Mouse (Mus musculus) intestine, embryonic 14.5 days (tissue): Measurements from ENCODE around the gene Gm10447. TPM values are rescaled to one million over a fixed set of nuclear protein-coding genes. Genes with fewer than 3 reads are reported as not detected.

Experiments
- ATAC-seq: fragments of 200-750 bp; cut with Nextera tagmentation; replicated peaks from 2 replicates; pipeline ENCODE4 v1.8.0; 2017; ENCODE audit warnings: low read depth, moderate number of reproducible peaks, moderate TSS enrichment, moderate library complexity; ENCODE audit not compliant: low FRiP score, low TSS enrichment
- DNase-seq: peaks from one replicate; pipeline ENCODE4 v3.0.0-alpha.2; 2018; ENCODE audit warnings: low spot score
- H3K27ac ChIP-seq: fragments of 300-500 bp; sonication (generic); 2 replicates; pipeline ENCODE4 v1.5.1; 2014; ENCODE audit warnings: low read depth, mild to moderate bottlenecking, control low read depth
- H3K27me3 ChIP-seq: fragments of 300-500 bp; sonication (generic); replicated peaks from 2 replicates; pipeline ENCODE4 v1.6.1; 2014; ENCODE audit warnings: low read length, control low read depth; ENCODE audit not compliant: control insufficient read depth, insufficient read depth
- H3K36me3 ChIP-seq: fragments of 300-500 bp; sonication (generic); 2 replicates; pipeline ENCODE4 v1.6.1; 2014; ENCODE audit warnings: low read length, control low read depth; ENCODE audit not compliant: control insufficient read depth, insufficient read depth
- H3K4me1 ChIP-seq: fragments of 300-500 bp; sonication (generic); replicated peaks from 2 replicates; pipeline ENCODE4 v1.6.1; 2014; ENCODE audit warnings: low read length, control low read depth, mixed read lengths; ENCODE audit not compliant: control insufficient read depth, insufficient read depth
- H3K4me2 ChIP-seq: fragments of 300-500 bp; sonication (generic); 2 replicates; pipeline ENCODE4 v1.6.1; 2014; ENCODE audit warnings: low read length
- H3K4me3 ChIP-seq: fragments of 300-500 bp; sonication (generic); 2 replicates; pipeline ENCODE4 v1.5.1; 2014; ENCODE audit warnings: low read depth, low read length, control low read depth, mixed read lengths
- H3K9ac ChIP-seq: fragments of 300-500 bp; sonication (generic); 2 replicates; pipeline ENCODE4 v1.6.1; 2014; ENCODE audit warnings: mild to moderate bottlenecking, low read length
- H3K9me3 ChIP-seq: fragments of 300-500 bp; sonication (generic); 2 replicates; pipeline ENCODE4 v1.6.1; 2016; ENCODE audit warnings: low read length, control low read depth; ENCODE audit not compliant: control insufficient read depth
- WGBS: fragments of 180-500 bp; shearing (Covaris S2); extraction: QIAGEN DNeasy Blood & Tissue Kit; methylation state at CpG from one replicate; pipeline ENCODE4 v1.1.7; 2014; 5-methylcytosine and 5-hydroxymethylcytosine counted together
- polyA plus RNA-seq: library from polyadenylated mRNA; unstranded; fragments of >200 nt; fragmentation: Nextera tagmentation; extraction: Ambion mirVana; gene quantifications from 2 replicates; pipeline ENCODE4 v1.2.1, GENCODE M21; 2014

The Gm10447 gene
- polyA plus RNA-seq, 1 experiment from 2014 or later = not detected

DNA sequence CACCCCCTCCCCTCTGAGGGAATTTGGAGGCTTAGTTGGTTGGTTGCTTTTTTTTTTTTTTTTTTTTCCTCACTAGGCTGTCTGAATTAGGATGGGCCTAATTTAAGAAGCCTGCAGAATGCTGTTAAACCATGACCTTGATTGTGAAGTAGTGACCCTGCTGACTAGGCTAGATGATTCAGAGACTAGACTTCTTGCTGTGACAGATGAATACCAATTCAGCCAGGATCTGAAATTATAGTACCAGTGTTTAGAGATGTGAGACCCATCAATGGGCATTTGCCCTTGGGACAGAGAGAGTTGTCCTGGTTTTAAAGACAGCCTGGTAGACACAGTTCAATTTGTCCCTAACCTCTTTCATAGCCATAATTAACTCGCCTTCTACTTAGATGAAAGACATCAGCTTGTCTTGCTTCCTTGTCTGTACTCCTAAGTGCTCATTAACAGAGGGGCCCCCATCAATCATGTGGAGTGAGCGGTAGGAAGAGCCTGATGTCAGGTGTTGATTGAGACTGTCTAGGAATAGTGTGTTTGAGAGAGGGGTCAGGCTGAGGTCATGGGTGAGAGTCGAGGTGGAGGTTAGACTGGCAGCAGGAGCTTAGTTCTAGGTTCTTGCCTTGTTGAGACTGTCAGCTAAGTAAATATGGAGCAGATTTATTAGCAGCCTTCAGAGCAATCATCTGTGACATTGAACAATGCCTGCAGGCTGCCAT, 36.5 kb upstream of the Gm10447 start:
- Histone ChIP-seq H3K9ac (no peak overlapping the region), H3K4me3 (no peak overlapping the region), H3K4me2 (no peak overlapping the region), H3K36me3 (no peaks in the 10 kb centered on the region), H3K4me1 (peaks cover 5% of the 10 kb centered on the region; the same call in 1 of the 2 replicates), H3K9me3 (no peaks in the 10 kb centered on the region), H3K27me3 (no peaks in the 10 kb centered on the region), H3K27ac (no peak overlapping the region)
- WGBS = 23% methylated on average over 3 of the region's 3 CpGs
- no peak for DNase-seq
- no peak for ATAC-seq

DNA sequence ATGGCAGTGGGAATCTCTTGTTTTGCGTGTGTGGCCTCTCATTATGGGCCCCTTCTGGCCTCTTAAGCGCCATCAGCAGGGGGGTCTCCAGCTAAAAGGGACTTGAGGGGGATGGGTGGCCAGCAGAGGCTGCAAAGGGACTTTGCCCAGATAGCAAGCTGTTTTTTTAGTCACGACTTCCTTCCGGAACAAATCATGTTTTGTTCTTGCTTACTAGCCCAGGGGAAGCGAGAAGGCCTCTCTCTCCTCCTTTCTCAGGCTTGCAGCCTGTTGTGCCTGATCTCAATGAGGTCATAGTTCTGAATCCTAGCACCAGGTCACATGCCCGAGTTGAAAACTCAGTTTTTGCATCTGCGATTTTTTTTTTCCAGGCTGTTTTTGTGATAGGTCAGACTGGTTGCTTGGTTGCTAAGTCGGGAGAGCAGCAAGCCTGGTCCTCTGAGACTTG, 35.1 kb upstream of the Gm10447 start:
- DNase-seq = no peak
- H3K9me3 ChIP-seq = no peaks in the 10 kb centered on the region
- WGBS = 39% methylated on average over 8 of the region's 8 CpGs
- H3K36me3 ChIP-seq = no peaks in the 10 kb centered on the region
- no peak overlapping the region for H3K9ac ChIP-seq
- H3K27me3 ChIP-seq = peaks cover 7% of the 10 kb centered on the region; the same call in 1 of the 2 replicates
- no peak overlapping the region for H3K4me2 ChIP-seq
- no peak overlapping the region for H3K27ac ChIP-seq
- no peak for ATAC-seq
- H3K4me1 ChIP-seq = peaks cover 12% of the 10 kb centered on the region
- H3K4me3 ChIP-seq = no peak overlapping the region

DNA sequence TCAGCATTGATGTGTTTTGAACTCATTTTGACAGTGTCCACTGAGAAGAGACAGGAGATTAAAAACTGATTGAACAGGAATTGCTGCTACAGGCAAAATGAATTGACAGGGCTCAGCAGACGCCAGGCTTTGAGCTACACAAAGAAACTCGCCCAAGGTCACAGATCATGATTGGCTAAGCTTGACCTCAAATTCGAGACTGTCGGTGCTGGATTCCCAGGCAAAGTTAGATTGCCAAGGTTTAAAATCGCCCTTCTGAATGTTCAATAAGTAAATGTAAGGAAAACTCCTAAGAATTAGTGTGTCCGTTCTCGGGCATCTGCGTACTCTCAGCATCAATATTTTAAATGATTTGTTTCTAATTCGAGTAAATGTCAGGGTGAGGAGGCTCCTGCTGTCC, 32.5 kb upstream of the Gm10447 start:
- H3K9ac ChIP-seq = no peak overlapping the region
- ATAC-seq = no peak
- DNase-seq = no peak
- H3K9me3 ChIP-seq = no peaks in the 10 kb centered on the region
- peaks cover 11% of the 10 kb centered on the region; the same call in 1 of the 2 replicates for H3K27me3 ChIP-seq
- H3K27ac ChIP-seq = no peak overlapping the region
- peaks cover 12% of the 10 kb centered on the region; the same call in 1 of the 2 replicates for H3K4me1 ChIP-seq
- no peak overlapping the region for H3K4me2 ChIP-seq
- H3K4me3 ChIP-seq = no peak overlapping the region
- H3K36me3 ChIP-seq = no peaks in the 10 kb centered on the region
- WGBS = 75% methylated on average over 9 of the region's 9 CpGs

DNA sequence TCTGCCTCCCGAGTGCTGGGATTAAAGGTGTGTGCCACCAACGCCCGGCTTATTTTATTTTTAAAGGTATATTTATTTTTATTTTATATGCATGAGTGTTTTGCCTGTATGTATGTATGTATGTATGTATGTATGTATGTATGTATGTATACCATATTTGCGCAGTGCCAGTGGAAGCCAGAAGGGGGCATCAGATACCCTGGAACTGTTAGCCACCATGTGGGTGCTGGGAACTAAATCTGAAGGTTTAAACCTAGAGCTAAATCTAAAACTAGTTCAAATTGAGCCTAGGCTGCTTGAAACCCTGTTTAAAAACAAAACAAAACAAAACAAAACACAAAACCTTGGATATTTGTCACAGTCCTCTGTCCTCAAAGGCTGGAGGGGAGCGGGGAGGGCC, 32.1 kb upstream of the Gm10447 start:
- DNase-seq (no peak), ATAC-seq (no peak)
- no peak overlapping the region for H3K4me2 ChIP-seq
- peaks cover 11% of the 10 kb centered on the region; the same call in 1 of the 2 replicates for H3K27me3 ChIP-seq
- no peak overlapping the region for H3K27ac ChIP-seq
- H3K4me1 ChIP-seq = peaks cover 12% of the 10 kb centered on the region; the same call in 1 of the 2 replicates
- H3K9ac ChIP-seq = no peak overlapping the region
- no peaks in the 10 kb centered on the region for H3K9me3 ChIP-seq
- H3K4me3 ChIP-seq = no peak overlapping the region
- H3K36me3 ChIP-seq = no peaks in the 10 kb centered on the region
- WGBS = 97% methylated on average over 5 of the region's 5 CpGs

DNA sequence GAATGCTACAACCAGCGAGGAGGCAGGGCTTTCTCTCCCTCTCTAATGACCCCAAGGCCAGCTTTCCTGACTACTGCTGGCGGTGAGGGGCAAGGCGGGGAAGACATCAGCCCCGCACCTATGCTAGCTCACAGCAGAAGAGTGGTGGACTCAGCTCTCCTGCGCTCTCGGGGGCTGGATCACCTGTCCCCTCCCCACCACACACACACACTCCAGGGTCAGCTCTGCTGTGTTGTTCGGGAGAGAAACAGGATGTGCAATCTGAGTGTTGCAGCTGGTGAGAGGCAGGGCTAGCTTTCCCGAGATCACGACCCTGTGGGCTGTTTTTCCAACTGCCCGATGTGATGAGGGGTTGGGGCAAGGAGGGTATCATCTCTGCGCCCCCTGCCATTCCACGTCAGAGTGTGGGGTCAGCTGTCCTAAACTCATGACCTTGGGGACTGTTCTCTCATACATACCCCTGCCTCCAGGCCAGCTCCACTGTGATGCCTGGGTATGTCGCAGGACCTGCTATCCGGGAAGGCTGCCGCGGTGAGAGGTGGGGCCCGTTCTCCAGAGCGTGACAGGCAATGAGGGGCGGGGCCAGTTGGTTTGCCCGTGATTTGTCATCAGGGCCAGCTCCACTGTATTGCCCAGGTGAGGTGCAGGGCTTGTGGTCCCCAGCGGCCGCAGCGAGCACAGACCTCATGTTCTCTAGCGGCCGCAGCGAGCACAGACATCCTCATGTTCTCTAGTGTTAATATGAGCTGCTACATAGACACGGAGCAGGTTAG, 30.1 kb upstream of the Gm10447 start:
- peak overlapping the region; percentile 42 for H3K4me2 ChIP-seq
- H3K4me3 ChIP-seq = peak overlapping the region; percentile 11; the same call in 1 of the 2 replicates
- H3K4me1 ChIP-seq = peaks cover 11% of the 10 kb centered on the region; the same call in 1 of the 2 replicates
- WGBS = 10% methylated on average over 27 of the region's 27 CpGs
- H3K27me3 ChIP-seq = peaks cover 11% of the 10 kb centered on the region; the same call in 1 of the 2 replicates
- H3K9ac ChIP-seq = no peak overlapping the region
- H3K36me3 ChIP-seq = no peaks in the 10 kb centered on the region
- ATAC-seq (peak; percentile 62), DNase-seq (no peak)
- no peaks in the 10 kb centered on the region for H3K9me3 ChIP-seq
- no peak overlapping the region for H3K27ac ChIP-seq

DNA sequence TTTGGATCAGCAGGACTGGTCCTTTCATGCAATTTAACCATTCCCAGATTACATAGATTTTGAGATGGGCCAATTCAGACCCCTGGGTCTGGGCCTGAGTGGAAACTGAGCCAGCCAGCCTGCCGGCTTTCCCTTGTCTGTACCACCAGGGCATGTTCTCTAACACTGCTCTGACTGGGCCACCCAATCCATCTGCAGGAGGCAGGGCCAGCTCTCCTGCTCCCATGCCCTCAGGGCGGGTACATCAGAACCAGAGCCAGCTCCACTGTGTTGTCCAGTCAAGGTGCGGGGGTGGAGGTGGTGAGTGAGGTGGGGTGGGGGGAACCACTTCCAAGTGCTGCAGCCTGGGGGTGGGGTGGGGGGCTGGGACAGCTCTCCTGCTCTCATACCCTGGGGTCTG, 29.4 kb upstream of the Gm10447 start:
- H3K27ac ChIP-seq = no peak overlapping the region
- H3K27me3 ChIP-seq = peaks cover 11% of the 10 kb centered on the region; the same call in 1 of the 2 replicates
- H3K9ac ChIP-seq = no peak overlapping the region
- H3K4me2 ChIP-seq = no peak overlapping the region
- ATAC-seq (0 out of 2 replicates have a peak, but pooled peaks have one; percentile 28), DNase-seq (no peak)
- no peak overlapping the region for H3K4me3 ChIP-seq
- 66% methylated on average over 3 of the region's 3 CpGs for WGBS
- H3K4me1 ChIP-seq = peaks cover 8% of the 10 kb centered on the region; the same call in 1 of the 2 replicates
- H3K9me3 ChIP-seq = no peaks in the 10 kb centered on the region
- H3K36me3 ChIP-seq = no peaks in the 10 kb centered on the region

DNA sequence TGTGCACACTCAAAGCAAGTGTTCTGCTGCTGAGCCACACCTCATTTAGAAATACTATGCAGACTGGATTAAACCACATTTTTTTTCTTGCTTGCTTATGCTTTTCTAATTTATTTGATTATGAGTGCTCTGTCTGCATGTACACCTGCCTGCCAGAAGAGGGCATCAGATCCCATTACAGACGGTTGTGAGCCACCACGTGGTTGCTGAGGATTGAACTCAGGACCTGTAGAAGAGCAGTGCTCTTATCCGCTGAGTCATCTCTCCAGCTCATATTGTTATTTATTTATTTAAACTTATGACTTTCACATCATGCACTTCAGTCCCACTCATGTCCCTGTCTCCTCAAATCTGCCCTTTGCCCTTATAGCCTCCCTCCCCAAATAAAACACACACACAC, 28.8 kb upstream of the Gm10447 start:
- DNase-seq (no peak), ATAC-seq (no peak)
- no peak overlapping the region for H3K4me3 ChIP-seq
- 45% methylated on average over 3 of the region's 3 CpGs for WGBS
- no peak overlapping the region for H3K4me2 ChIP-seq
- no peaks in the 10 kb centered on the region for H3K36me3 ChIP-seq
- H3K9ac ChIP-seq = no peak overlapping the region
- no peak overlapping the region for H3K27ac ChIP-seq
- H3K9me3 ChIP-seq = no peaks in the 10 kb centered on the region
- H3K27me3 ChIP-seq = peaks cover 17% of the 10 kb centered on the region
- peaks cover 8% of the 10 kb centered on the region; the same call in 1 of the 2 replicates for H3K4me1 ChIP-seq

DNA sequence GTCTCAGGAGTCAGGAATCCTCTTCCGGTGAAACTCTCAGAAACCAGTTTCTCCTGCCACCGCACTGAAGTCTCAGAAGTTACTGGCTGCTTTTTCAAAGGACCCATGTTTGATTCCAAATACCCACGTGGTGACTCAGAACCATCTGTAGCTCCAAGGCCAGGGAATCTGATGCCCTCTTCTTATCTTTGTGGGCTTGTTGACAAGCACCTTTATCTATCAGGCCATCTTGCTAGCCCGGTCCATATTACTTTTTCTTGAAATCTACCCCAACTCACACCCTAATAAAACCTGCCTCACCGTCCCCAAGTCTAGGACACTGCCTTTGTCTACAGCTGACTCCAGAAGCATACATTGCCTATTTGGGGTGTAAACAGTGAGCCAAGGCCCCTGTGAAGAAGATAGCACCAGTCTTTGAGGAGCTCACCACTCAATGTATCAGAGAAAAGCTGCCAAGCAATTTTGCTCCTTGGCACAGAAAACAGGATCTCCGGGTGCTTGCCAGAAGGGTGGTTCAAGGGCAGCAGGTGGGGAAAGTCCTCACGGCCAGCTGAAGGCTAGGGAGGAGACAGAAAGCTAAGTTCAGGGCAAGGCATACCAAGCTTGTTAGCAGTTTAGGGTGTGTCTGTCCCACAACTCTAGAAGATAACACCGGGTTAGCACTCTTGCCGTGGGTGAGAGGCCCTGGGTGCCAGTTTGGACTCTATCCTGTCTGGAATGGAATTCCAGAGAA, 26.4 kb upstream of the Gm10447 start:
- Histone ChIP-seq H3K9ac (no peak overlapping the region), H3K4me3 (no peak overlapping the region), H3K4me1 (peaks cover 12% of the 10 kb centered on the region), H3K27ac (no peak overlapping the region), H3K27me3 (peaks cover 41% of the 10 kb centered on the region), H3K9me3 (0 out of 2 replicates have a peak, but pooled peaks cover 4% of the 10 kb centered on the region), H3K4me2 (no peak overlapping the region), H3K36me3 (no peaks in the 10 kb centered on the region)
- no peak for ATAC-seq
- DNase-seq = no peak
- 60% methylated on average over 9 of the region's 9 CpGs for WGBS
